Mouse (Mus musculus) heart, adult 9 months (tissue): ENCODE data around the gene Gnao1.

Source experiments
- DNase-seq, 2 experiments: peaks; one replicate each; pipeline ENCODE4 v3.0.0; 2022; ENCODE audit warnings: low spot score in 2 of 2

The Gnao1 gene

GRCm38 (mm10) chr8:93941636-93942054 is 131.9 kb downstream of the Gnao1 start:
- no peak for DNase-seq

DNA sequence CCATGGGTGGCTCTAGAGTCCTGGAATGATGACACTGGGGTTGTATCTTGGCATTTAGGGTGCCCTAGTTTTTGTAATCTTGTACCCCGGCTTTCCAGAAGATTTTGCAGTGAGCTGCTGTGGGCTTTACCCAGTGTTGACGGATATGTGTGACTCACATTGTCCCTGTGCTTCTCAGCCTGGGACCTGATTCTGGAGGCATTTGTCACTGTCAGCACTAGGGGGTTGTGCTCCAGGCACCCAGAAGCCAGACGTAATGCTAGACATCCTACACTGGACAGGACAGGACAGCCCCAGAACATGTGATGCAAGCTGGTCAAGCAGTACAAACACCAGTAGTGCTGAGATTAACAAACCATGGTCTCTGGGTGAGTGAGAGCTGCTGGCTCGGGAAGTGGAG is 136.0 kb downstream of the Gnao1 start:
- DNase-seq, result no peak

DNA sequence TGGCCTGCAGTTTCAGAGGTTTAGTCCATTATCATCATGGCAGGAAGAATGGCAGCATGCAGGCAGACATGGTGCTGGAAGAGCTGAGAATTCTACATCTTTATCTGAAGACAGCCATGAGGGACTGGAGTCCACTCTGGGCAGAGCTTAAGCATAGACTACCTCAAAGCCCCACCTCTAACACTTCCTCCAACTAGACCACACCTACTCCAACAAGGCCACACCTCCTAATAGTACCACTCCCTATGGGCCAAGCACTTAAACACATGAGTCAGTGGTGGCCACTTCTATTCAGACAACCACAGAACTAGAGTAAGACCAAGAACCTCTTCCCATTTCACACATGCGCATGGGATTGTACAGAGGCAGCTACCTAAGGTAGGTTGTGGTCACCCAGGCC is 136.6 kb downstream of the Gnao1 start:
- DNase-seq, result no peak

DNA sequence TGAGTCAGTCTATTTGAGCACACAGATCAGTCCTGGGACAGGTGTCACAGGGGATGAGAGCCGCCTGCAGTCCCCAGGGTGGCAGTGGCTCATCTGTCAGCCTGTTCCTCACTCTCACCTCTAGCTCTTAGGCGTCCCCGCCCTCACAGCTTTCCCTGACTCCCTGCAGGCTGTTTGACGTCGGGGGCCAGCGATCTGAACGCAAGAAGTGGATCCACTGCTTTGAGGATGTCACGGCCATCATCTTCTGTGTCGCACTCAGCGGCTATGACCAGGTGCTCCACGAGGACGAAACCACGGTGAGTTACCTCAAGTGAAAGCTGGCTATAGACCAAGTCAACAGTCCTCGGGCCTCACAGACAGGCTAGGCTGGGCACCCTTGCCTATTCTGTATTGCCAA is 140.4 kb downstream of the Gnao1 start:
- DNase-seq, result no peak

GRCm38 (mm10) chr8:93952511-93952910 is 142.7 kb downstream of the Gnao1 start:
- no peak for DNase-seq

- peak in 1 of 2 experiments; percentile 27 for DNase-seq
Observed at GRCm38 (mm10) chr8:93958402-93958801, 148.6 kb downstream of the Gnao1 start.

DNA sequence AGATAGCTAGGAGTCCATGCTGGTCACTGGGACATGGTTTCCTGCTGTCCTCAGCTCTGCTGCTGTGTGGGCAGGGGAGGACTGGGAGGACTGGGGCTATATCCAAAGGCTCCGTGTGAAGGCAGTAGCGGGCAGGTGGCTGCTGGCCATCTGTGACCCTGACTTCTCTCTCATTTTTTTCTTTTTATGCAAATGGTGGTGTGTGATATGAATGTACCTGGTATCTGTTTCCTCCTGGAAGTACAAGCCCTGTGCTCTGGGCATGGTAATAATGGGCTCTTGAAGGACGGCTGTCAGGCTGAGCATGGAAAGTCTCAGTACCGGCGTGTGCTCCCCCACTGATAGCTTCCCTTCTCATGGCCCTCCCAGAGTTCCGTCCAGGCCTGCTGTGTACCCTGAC is 151.1 kb downstream of the Gnao1 start:
- no peak for DNase-seq

- DNase-seq, result no peak
Observed at GRCm38 (mm10) chr8:93968293-93968692, 158.5 kb downstream of the Gnao1 start.

GRCm38 (mm10) chr8:93969626-93970340 is 160.0 kb downstream of the Gnao1 start:
- no peak for DNase-seq

- DNase-seq, result no peak
Observed at GRCm38 (mm10) chr8:93971451-93971850, 161.7 kb downstream of the Gnao1 start.

DNA sequence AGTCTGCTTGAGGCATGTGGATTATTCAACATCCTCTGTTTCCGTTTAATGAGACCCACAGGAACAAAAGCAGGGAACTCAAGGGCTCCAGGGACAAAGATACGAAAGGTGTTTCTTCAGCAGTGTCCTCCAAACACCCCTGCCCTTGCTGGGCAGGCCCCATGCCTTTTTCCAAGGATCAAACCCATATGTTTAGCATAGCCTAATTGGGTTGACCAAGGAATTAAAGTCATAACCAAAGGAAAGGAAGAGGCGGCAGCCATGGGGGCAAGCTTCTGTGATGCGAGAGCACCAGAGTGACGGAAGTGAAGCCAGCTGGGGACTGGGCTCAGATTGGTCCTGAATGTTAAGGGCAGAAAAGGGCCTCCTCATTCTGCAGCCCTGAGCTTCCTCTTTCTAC is 162.4 kb downstream of the Gnao1 start:
- DNase-seq, result no peak

- no peak for DNase-seq
Observed at GRCm38 (mm10) chr8:93972971-93973734, 163.4 kb downstream of the Gnao1 start.

GRCm38 (mm10) chr8:93973831-93974375 is 164.1 kb downstream of the Gnao1 start:
- DNase-seq, result no peak

- DNase-seq, result no peak
Observed at GRCm38 (mm10) chr8:93974602-93975186, 164.9 kb downstream of the Gnao1 start.

DNA sequence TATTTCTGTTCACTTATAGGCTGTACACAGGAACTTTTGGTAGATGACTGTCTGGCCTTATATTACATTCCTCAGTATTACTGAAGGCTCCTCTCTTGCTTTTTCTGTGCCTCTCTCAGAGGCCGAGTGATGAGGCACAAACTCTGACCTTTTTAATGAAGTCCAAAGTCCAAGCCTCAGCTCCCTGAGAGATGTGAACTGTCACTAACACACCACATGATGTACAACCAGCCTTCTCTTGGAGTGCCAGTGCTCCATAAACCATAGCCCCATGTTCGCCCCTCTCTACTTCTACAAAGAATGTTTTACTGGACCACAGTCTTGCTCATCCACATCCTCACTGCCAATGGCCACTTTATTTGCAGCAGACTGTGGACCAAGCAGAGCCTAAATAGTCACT is 165.6 kb downstream of the Gnao1 start:
- no peak for DNase-seq

- peak in 1 of 2 experiments; percentile 17 for DNase-seq
Observed at GRCm38 (mm10) chr8:93976446-93977211, 166.9 kb downstream of the Gnao1 start.

GRCm38 (mm10) chr8:93980141-93980540 is 170.4 kb downstream of the Gnao1 start:
- no peak for DNase-seq

DNA sequence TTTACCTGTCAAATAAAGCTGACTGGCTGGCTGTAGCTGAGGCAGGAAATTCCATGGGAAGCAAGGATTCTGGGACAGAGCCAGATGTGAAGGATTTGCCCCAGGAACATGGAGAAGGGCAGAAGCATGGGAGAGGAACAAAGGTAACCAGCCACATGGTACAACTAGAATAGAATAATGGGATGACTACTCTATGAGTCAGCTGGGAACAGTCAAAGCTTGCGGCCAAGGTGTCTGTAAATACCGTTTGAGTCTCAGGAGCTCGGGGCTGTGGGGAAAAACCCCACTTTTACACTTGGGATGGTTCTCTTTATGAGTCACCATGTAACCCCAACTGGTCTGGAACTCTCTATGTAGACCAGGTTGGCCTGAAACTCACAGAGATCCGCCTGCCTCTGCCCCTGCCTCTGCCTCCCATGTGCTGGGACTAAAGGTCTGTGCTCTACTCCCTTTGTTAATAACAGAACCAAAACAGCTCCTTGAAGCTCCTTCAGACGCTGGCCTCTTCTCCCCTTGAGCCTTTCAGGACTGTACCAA is 172.0 kb downstream of the Gnao1 start:
- DNase-seq, result no peak

GRCm38 (mm10) chr8:93983827-93984226 is 174.1 kb downstream of the Gnao1 start:
- DNase-seq, result no peak

DNA sequence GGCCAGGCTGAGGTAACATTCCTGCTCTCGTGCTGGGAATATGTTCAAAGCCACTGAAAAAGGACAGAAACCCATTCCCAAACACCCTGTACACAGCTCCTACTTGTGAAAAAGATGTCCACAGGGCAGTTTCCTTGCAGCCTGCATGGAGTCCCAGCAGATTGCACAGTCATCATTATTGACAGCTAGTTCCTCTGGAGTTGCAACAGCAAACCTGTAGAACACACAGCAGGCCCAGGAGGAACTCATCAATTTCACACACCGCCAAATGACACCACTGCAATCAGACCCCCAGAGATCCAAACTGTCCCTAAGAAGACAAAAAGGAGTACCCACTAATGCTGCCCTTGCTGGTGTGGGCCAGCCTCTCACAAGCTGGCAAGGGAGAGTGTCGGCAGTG is 175.0 kb downstream of the Gnao1 start:
- DNase-seq, result no peak

- no peak for DNase-seq
Observed at GRCm38 (mm10) chr8:93989739-93990138, 180.0 kb downstream of the Gnao1 start.

- DNase-seq, result no peak
Observed at GRCm38 (mm10) chr8:93998961-93999360, 189.2 kb downstream of the Gnao1 start.
